Mouse (Mus musculus) intestine, embryonic 15.5 days (tissue): Measurements from ENCODE around the gene Donson. TPM values are rescaled to one million over a fixed set of nuclear protein-coding genes. Genes with fewer than 3 reads are reported as not detected.

Source experiments
- ATAC-seq: fragments of 200-750 bp; cut with Nextera tagmentation; 2 replicates; pipeline ENCODE4 v1.8.0; 2017; ENCODE audit warnings: moderate TSS enrichment, moderate library complexity
- H3K27ac ChIP-seq: fragments of 300-500 bp; sonication (generic); 2 replicates; pipeline ENCODE4 v1.5.1; 2015; ENCODE audit warnings: mild to moderate bottlenecking, inconsistent platforms
- H3K27me3 ChIP-seq: fragments of 300-500 bp; sonication (generic); replicated peaks from 2 replicates; pipeline ENCODE4 v1.6.1; 2015; ENCODE audit warnings: inconsistent platforms
- H3K36me3 ChIP-seq: fragments of 300-500 bp; sonication (generic); 2 replicates; pipeline ENCODE4 v1.6.1; 2015; ENCODE audit warnings: inconsistent platforms
- H3K4me1 ChIP-seq: fragments of 300-500 bp; sonication (generic); replicated peaks from 2 replicates; pipeline ENCODE4 v1.6.1; 2015; ENCODE audit warnings: inconsistent platforms
- H3K4me2 ChIP-seq: fragments of 300-500 bp; sonication (generic); replicated peaks from 2 replicates; pipeline ENCODE4 v1.6.1; 2015; ENCODE audit warnings: mild to moderate bottlenecking, inconsistent platforms
- H3K4me3 ChIP-seq: fragments of 300-500 bp; sonication (generic); replicated peaks from 2 replicates; pipeline ENCODE4 v1.5.1; 2015; ENCODE audit warnings: inconsistent platforms
- H3K9ac ChIP-seq: fragments of 300-500 bp; sonication (generic); 2 replicates; pipeline ENCODE4 v1.6.1; 2015; ENCODE audit warnings: inconsistent platforms
- H3K9me3 ChIP-seq: fragments of 300-500 bp; sonication (generic); 2 replicates; pipeline ENCODE4 v1.6.1; 2016; ENCODE audit warnings: inconsistent platforms
- WGBS: fragments of 180-500 bp; shearing (Covaris S2); methylation state at CpG from one replicate; pipeline ENCODE4 v1.1.7; 2015; 5-methylcytosine and 5-hydroxymethylcytosine counted together
- polyA plus RNA-seq: library from polyadenylated mRNA; unstranded; fragments of >200 nt; fragmentation: Nextera tagmentation; extraction: Ambion mirVana; gene quantifications from 2 replicates; pipeline ENCODE4 v1.2.1, GENCODE M21; 2015

The Donson gene
- polyA plus RNA-seq: 16.3 and 17.6 TPM in 2 replicates

GRCm38 (mm10) chr16:91688619-91689334, at the start of gene Donson:
TSS of gene Donson (minus strand) at chr16:91688770.
- Histone ChIP-seq H3K27ac (peak within 1 kb of the TSS; percentile 72), H3K4me1 (peaks cover 3% of the 10 kb centered on the region), H3K4me2 (peak within 1 kb of the TSS; percentile 91), H3K9me3 (no peaks in the 10 kb centered on the region), H3K9ac (peak within 1 kb of the TSS; percentile 91), H3K4me3 (peak within 1 kb of the TSS; percentile 97), H3K27me3 (no peaks in the 10 kb centered on the region), H3K36me3 (peaks cover 8% of the 10 kb centered on the region)
- peak; percentile 100 for ATAC-seq
- WGBS: under 1% methylated on average over 70 of the region's 71 CpGs

DNA sequence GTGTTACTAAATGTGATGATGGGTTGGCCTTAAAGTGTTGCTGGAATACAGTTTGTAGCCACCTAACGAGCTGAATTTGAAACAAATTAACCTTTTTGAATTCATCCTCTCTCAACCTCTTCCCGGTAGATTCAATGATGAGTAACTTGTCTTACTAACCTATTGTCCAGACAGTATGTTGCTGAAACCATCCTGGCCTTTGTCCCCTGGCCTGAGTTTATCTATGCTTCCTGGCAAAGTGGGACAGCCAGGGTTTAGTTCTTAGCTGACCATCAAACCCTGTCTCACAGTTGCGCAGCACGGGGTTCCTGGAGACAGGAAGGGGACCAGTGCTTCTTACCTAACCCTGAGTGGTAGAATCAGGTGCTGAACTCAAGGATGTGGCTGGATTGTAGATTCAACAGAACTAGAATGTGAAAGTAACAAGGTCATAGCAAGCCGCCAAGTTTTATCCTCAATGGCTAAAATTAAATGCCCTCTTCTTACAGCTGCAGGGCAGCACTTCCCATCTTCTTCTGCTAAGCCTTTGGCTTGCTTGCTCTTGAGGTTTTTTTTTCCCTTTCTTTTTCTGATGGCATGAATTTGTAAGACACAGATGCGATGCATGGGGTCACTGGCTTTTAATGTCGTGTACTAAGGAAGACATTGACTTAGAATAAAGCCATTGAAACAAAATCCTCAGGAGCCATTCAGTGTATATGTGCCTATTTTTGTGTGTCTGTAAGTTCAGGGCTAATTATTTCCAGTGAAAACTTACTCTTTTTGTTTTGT, 47.7 kb upstream of the Donson start:
- no peak overlapping the region for H3K9ac ChIP-seq
- peaks cover 11% of the 10 kb centered on the region; the same call in 1 of the 2 replicates for H3K4me1 ChIP-seq
- ATAC-seq: no peak
- no peaks in the 10 kb centered on the region for H3K36me3 ChIP-seq
- WGBS: 80% methylated on average over 7 of the region's 7 CpGs
- no peaks in the 10 kb centered on the region for H3K27me3 ChIP-seq
- H3K27ac ChIP-seq: no peak overlapping the region
- no peaks in the 10 kb centered on the region for H3K9me3 ChIP-seq
- no peak overlapping the region for H3K4me2 ChIP-seq
- H3K4me3 ChIP-seq: no peak overlapping the region

- Histone ChIP-seq H3K4me1 (peaks cover 13% of the 10 kb centered on the region; the same call in 1 of the 2 replicates), H3K27me3 (no peaks in the 10 kb centered on the region), H3K36me3 (no peaks in the 10 kb centered on the region), H3K27ac (no peak overlapping the region), H3K4me2 (no peak overlapping the region), H3K9me3 (no peaks in the 10 kb centered on the region), H3K9ac (no peak overlapping the region), H3K4me3 (no peak overlapping the region)
- WGBS: 64% methylated on average over 5 of the region's 5 CpGs
- no peak for ATAC-seq
These were observed 46.2 kb upstream of the Donson start for GRCm38 (mm10) chr16:91734771-91735170.

GRCm38 (mm10) chr16:91732816-91733215, 44.2 kb upstream of the Donson start:
- no peak overlapping the region for H3K4me3 ChIP-seq
- H3K9ac ChIP-seq: no peak overlapping the region
- no peaks in the 10 kb centered on the region for H3K36me3 ChIP-seq
- 65% methylated on average over 2 of the region's 2 CpGs for WGBS
- H3K4me2 ChIP-seq: no peak overlapping the region
- no peaks in the 10 kb centered on the region for H3K9me3 ChIP-seq
- no peaks in the 10 kb centered on the region for H3K27me3 ChIP-seq
- H3K27ac ChIP-seq: no peak overlapping the region
- peaks cover 11% of the 10 kb centered on the region; the same call in 1 of the 2 replicates for H3K4me1 ChIP-seq
- no peak for ATAC-seq

- H3K4me1 ChIP-seq: peaks cover 19% of the 10 kb centered on the region
- no peaks in the 10 kb centered on the region for H3K36me3 ChIP-seq
- H3K4me2 ChIP-seq: peak overlapping the region; percentile 82
- no peaks in the 10 kb centered on the region for H3K27me3 ChIP-seq
- no peaks in the 10 kb centered on the region for H3K9me3 ChIP-seq
- 3% methylated on average over 11 of the region's 11 CpGs for WGBS
- ATAC-seq: no peak
- H3K4me3 ChIP-seq: peak overlapping the region; percentile 90
- H3K9ac ChIP-seq: peak overlapping the region; percentile 86
- H3K27ac ChIP-seq: peak overlapping the region; percentile 96; the same call in 1 of the 2 replicates
These were observed 41.9 kb upstream of the Donson start for GRCm38 (mm10) chr16:91730446-91730845.

GRCm38 (mm10) chr16:91729821-91730441, 41.4 kb upstream of the Donson start:
- Histone ChIP-seq H3K4me1 (peaks cover 18% of the 10 kb centered on the region), H3K9me3 (no peaks in the 10 kb centered on the region), H3K9ac (peak overlapping the region; percentile 86), H3K36me3 (no peaks in the 10 kb centered on the region), H3K27ac (peak overlapping the region; percentile 96), H3K27me3 (no peaks in the 10 kb centered on the region), H3K4me2 (peak overlapping the region; percentile 82), H3K4me3 (peak overlapping the region; percentile 90)
- no peak for ATAC-seq
- under 1% methylated on average over 43 of the region's 44 CpGs for WGBS

DNA sequence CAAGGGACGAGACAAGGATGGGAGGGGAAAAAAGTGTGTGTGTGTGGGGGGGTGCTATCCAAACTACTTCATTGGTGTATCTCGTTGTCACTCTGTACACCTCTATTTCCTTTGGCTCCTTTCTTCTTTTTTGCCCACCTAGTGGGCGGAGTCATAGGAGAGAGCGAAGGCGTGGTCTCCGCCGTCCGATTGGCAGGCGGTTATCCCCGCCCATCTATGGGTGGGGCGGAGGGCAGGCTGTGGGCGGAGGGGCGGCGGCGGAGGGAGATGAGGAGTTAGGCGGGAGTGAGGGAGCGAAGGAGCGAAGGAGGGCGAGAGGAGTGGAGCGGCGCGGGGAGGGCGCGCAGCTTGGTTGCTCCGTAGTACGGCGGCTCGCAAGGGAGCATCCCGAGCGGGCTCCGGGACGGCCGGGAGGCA, 40.5 kb upstream of the Donson start, which contains the start of gene Itsn1:
Gene Itsn1 (plus strand): TSS at position 216 of the 417 bp plus-strand sequence.
- Histone ChIP-seq H3K27me3 (no peaks in the 10 kb centered on the region), H3K27ac (peak within 1 kb of the TSS; percentile 96), H3K4me2 (peak within 1 kb of the TSS; percentile 82), H3K9me3 (no peaks in the 10 kb centered on the region), H3K4me3 (peak within 1 kb of the TSS; percentile 90), H3K36me3 (no peaks in the 10 kb centered on the region), H3K4me1 (peaks cover 14% of the 10 kb centered on the region), H3K9ac (peak within 1 kb of the TSS; percentile 86)
- under 1% methylated on average over 33 of the region's 33 CpGs for WGBS
- ATAC-seq: peak; percentile 95

GRCm38 (mm10) chr16:91728123-91729065, 39.8 kb upstream of the Donson start, which contains the start of gene Cryzl1:
TSS of gene Cryzl1 (minus strand) at chr16:91728975.
- whole genome bisulfite sequencing: under 1% methylated on average over 46 of the region's 46 CpGs
- Histone ChIP-seq H3K27me3 (no peaks in the 10 kb centered on the region), H3K4me3 (peak within 1 kb of the TSS; percentile 90), H3K4me2 (peak within 1 kb of the TSS; percentile 82), H3K4me1 (peaks cover 14% of the 10 kb centered on the region), H3K27ac (peak within 1 kb of the TSS; percentile 96), H3K9me3 (no peaks in the 10 kb centered on the region), H3K9ac (peak within 1 kb of the TSS; percentile 86), H3K36me3 (no peaks in the 10 kb centered on the region)
- peak; percentile 96 for ATAC-seq

DNA sequence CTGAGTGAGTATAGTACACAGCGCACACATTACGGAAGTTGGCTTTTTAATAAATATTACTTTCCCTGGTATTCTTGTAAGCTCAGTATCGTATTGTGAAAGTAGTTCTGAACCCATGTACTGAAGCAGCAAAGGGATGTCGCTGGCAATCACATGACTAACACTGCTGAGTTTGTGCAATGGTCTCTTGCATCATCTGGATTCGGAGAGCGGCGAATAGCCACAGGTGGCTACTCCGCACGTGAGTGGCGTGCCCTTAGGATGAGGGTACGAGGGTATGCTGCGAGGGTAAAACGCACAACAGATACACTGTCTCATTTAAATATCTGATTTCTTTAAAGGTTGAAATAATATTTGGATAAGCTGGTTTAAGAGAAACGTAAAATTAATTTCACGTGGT, 38.9 kb upstream of the Donson start:
- H3K4me1 ChIP-seq: peaks cover 14% of the 10 kb centered on the region
- no peaks in the 10 kb centered on the region for H3K27me3 ChIP-seq
- H3K4me3 ChIP-seq: peak overlapping the region; percentile 90
- 0 out of 2 replicates have a peak overlapping the region, but pooled peaks have one; percentile 15 for H3K27ac ChIP-seq
- 81% methylated on average over 15 of the region's 15 CpGs for WGBS
- ATAC-seq: no peak
- H3K9ac ChIP-seq: 0 out of 2 replicates have a peak overlapping the region, but pooled peaks have one; percentile 51
- no peaks in the 10 kb centered on the region for H3K36me3 ChIP-seq
- H3K9me3 ChIP-seq: no peaks in the 10 kb centered on the region
- H3K4me2 ChIP-seq: peak overlapping the region; percentile 57

- Histone ChIP-seq H3K27ac (no peak overlapping the region), H3K27me3 (no peaks in the 10 kb centered on the region), H3K4me1 (peaks cover 8% of the 10 kb centered on the region; the same call in 1 of the 2 replicates), H3K9ac (no peak overlapping the region), H3K9me3 (no peaks in the 10 kb centered on the region), H3K36me3 (peaks cover 5% of the 10 kb centered on the region; the same call in 1 of the 2 replicates), H3K4me3 (no peak overlapping the region), H3K4me2 (no peak overlapping the region)
- ATAC-seq: no peak
- WGBS: 55% methylated on average over 3 of the region's 3 CpGs
These were observed 35.7 kb upstream of the Donson start for GRCm38 (mm10) chr16:91724247-91724646.

- no peaks in the 10 kb centered on the region for H3K27me3 ChIP-seq
- H3K4me3 ChIP-seq: no peak overlapping the region
- peaks cover 14% of the 10 kb centered on the region for H3K36me3 ChIP-seq
- no peak overlapping the region for H3K4me2 ChIP-seq
- no peak overlapping the region for H3K9ac ChIP-seq
- no peaks in the 10 kb centered on the region for H3K9me3 ChIP-seq
- no peak for ATAC-seq
- 86% methylated on average over 4 of the region's 4 CpGs for WGBS
- no peak overlapping the region for H3K27ac ChIP-seq
- no peaks in the 10 kb centered on the region for H3K4me1 ChIP-seq
These were observed 28.8 kb upstream of the Donson start for GRCm38 (mm10) chr16:91717399-91717798.
